Mouse (Mus musculus): ENCODE results near the gene Rps15.

The Rps15 gene

GRCm38 (mm10) chr10:80343425-80343895, 51.2 kb downstream of the Rps15 start:
- no peak for DNase-seq
